Mouse (Mus musculus) neural tube, embryonic 15.5 days (tissue): ENCODE data around the gene Bud31. TPM values are rescaled to one million over a fixed set of nuclear protein-coding genes. Genes with fewer than 3 reads are reported as not detected.
"Not testable (repeated sequence)": the region's sequence is repeated elsewhere in the genome, so short reads cannot be mapped to it uniquely, and the experiment has no call there.

Experiments used
- ATAC-seq: fragments of 200-750 bp; cut with Nextera tagmentation; 2 replicates; pipeline ENCODE4 v1.8.0; 2017; ENCODE audit warnings: mild to moderate bottlenecking, moderate TSS enrichment, moderate library complexity; ENCODE audit not compliant: low FRiP score
- H3K27ac ChIP-seq: fragments of 300-500 bp; sonication (generic); replicated peaks from 2 replicates; pipeline ENCODE4 v1.5.1; 2015; ENCODE audit warnings: mild to moderate bottlenecking, inconsistent platforms
- H3K27me3 ChIP-seq: fragments of 300-500 bp; sonication (generic); replicated peaks from 2 replicates; pipeline ENCODE4 v1.6.1; 2015; ENCODE audit warnings: inconsistent platforms
- H3K36me3 ChIP-seq: fragments of 300-500 bp; sonication (generic); 2 replicates; pipeline ENCODE4 v1.6.1; 2015; ENCODE audit warnings: inconsistent platforms
- H3K4me1 ChIP-seq: fragments of 300-500 bp; sonication (generic); 2 replicates; pipeline ENCODE4 v1.6.1; 2015; ENCODE audit warnings: inconsistent platforms
- H3K4me2 ChIP-seq: fragments of 300-500 bp; sonication (generic); 2 replicates; pipeline ENCODE4 v1.6.1; 2015; ENCODE audit warnings: inconsistent platforms, mild to moderate bottlenecking, moderate library complexity
- H3K4me3 ChIP-seq: fragments of 300-500 bp; sonication (generic); replicated peaks from 2 replicates; pipeline ENCODE4 v1.5.1; 2015; ENCODE audit warnings: mild to moderate bottlenecking, inconsistent platforms
- H3K9ac ChIP-seq: fragments of 300-500 bp; sonication (generic); replicated peaks from 2 replicates; pipeline ENCODE4 v1.6.1; 2015; ENCODE audit warnings: mild to moderate bottlenecking, inconsistent platforms
- H3K9me3 ChIP-seq: fragments of 300-500 bp; sonication (generic); replicated peaks from 2 replicates; pipeline ENCODE4 v1.6.1; 2016; ENCODE audit warnings: inconsistent platforms
- WGBS: fragments of 180-500 bp; shearing (Covaris S2); methylation state at CpG from one replicate; pipeline ENCODE4 v1.1.7; 2015; ENCODE audit warnings: mixed read lengths; 5-methylcytosine and 5-hydroxymethylcytosine counted together
- polyA plus RNA-seq: library from polyadenylated mRNA; unstranded; fragments of >200 nt; fragmentation: Nextera tagmentation; extraction: Ambion mirVana; gene quantifications from 2 replicates; pipeline ENCODE4 v1.2.1, GENCODE M21; 2015

Bud31 gene
- polyA plus RNA-seq, 1 experiment from 2014 or later = 184 TPM

- Histone ChIP-seq H3K4me2 (no peak overlapping the region), H3K27me3 (no peaks in the 10 kb centered on the region), H3K27ac (no peak overlapping the region), H3K4me1 (no peaks in the 10 kb centered on the region), H3K9ac (no peak overlapping the region), H3K4me3 (no peak overlapping the region), H3K9me3 (no peaks in the 10 kb centered on the region), H3K36me3 (peaks cover 86% of the 10 kb centered on the region)
- 95% methylated on average over 4 of the region's 4 CpGs for WGBS
- no peak for ATAC-seq
These were observed 11.0 kb upstream of the Bud31 start for GRCm38 (mm10) chr5:145129124-145129523.

GRCm38 (mm10) chr5:145129773-145130172 lies 10.4 kb upstream of the Bud31 start:
- H3K4me2 ChIP-seq, H3K27ac ChIP-seq, ATAC-seq, H3K9me3 ChIP-seq, H3K9ac ChIP-seq, H3K4me3 ChIP-seq, H3K4me1 ChIP-seq, H3K27me3 ChIP-seq: not testable (repeated sequence)
- WGBS = 96% methylated on average over 6 of the region's 6 CpGs
- H3K36me3 ChIP-seq = peaks cover 86% of the 10 kb centered on the region

GRCm38 (mm10) chr5:145130191-145130590 lies 10.0 kb upstream of the Bud31 start:
- Histone ChIP-seq H3K27me3 (no peaks in the 10 kb centered on the region), H3K4me1 (no peaks in the 10 kb centered on the region), H3K9me3 (no peaks in the 10 kb centered on the region), H3K4me2 (no peak overlapping the region), H3K9ac (no peak overlapping the region), H3K4me3 (no peak overlapping the region), H3K36me3 (peaks cover 86% of the 10 kb centered on the region), H3K27ac (no peak overlapping the region)
- 89% methylated on average over 11 of the region's 11 CpGs for WGBS
- ATAC-seq = no peak

DNA sequence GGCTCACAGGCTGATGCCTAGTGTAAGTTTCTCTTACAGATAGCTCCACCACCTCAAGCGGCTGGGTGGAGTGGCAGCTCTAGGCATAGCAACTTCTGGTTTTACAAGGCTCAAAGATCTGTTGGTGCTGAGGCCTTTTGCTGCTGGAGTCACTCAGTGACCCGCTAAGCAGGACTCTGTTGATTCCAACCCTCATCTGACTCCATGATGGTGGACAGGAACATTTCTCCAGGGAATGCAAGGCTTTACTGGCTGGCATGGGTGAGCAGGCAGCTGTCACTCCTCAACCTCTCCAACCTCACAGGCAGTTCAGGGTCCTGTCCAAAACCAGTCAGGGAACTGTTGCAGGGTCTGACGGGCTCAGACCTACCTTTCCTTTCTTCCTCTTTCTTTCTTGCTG lies 9.2 kb upstream of the Bud31 start:
- H3K9ac ChIP-seq = no peak overlapping the region

DNA sequence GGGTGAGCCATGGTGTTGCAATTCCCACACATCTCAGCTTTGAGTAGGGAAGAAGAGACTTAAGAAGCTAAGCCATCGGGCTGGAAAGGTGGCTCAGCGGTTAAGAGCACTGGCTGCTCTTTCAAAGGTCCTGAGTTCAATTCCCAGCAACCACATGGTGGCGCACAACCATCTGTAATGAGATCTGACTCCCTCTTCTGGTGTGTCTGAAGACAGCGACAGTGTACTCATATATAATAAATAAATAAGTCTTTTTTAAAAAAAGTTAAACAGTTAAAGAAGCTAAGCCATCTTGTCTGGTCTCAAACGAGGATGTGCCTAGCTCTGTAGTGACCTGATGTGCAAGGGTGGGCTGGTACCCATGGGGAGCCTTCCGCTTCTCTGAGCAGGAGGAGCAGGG lies 6.9 kb upstream of the Bud31 start:
- 90% methylated on average over 6 of the region's 6 CpGs for WGBS
- H3K4me2 ChIP-seq, H3K9me3 ChIP-seq, H3K27me3 ChIP-seq, H3K4me3 ChIP-seq, H3K9ac ChIP-seq, ATAC-seq, H3K27ac ChIP-seq: not testable (repeated sequence)
- H3K4me1 ChIP-seq = peaks cover 14% of the 10 kb centered on the region
- peaks cover 79% of the 10 kb centered on the region for H3K36me3 ChIP-seq

More for the DNA sequence above, 9.2 kb upstream of the Bud31 start:
- H3K27me3 ChIP-seq = no peaks in the 10 kb centered on the region
- H3K9me3 ChIP-seq = no peaks in the 10 kb centered on the region
- no peak overlapping the region for H3K4me3 ChIP-seq
- no peak overlapping the region for H3K27ac ChIP-seq
- WGBS = 92% methylated on average over 3 of the region's 3 CpGs
- ATAC-seq = no peak
- H3K36me3 ChIP-seq = peaks cover 88% of the 10 kb centered on the region
- no peaks in the 10 kb centered on the region for H3K4me1 ChIP-seq
- H3K4me2 ChIP-seq = no peak overlapping the region

DNA sequence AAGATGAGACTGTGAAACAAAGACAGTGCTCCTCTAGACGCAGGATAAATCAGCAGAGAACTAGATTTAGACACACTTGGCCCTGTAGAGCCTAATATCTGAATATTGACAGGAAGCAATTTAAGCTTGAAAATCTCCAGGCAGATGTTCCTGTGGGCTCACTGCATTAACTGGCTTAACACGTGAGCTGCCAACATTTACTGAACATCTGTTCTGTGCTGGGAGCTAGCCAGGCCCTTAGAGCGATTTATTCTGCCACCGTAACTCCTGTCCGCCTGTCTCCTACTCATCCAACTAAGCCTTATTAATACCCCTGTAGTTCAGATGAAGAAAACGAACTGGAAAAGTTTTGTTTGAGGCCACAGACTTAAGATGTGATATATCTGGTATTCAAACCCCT lies 1.3 kb upstream of the Bud31 start:
- peaks cover 52% of the 10 kb centered on the region for H3K36me3 ChIP-seq
- H3K27me3 ChIP-seq = no peaks in the 10 kb centered on the region
- H3K4me1 ChIP-seq = peaks cover 40% of the 10 kb centered on the region
- 18% methylated on average over 6 of the region's 6 CpGs for WGBS
- H3K4me3 ChIP-seq = peak overlapping the region; percentile 99
- H3K27ac ChIP-seq = peak overlapping the region; percentile 99; the same call in 1 of the 2 replicates
- peak overlapping the region; percentile 81 for H3K4me2 ChIP-seq
- H3K9me3 ChIP-seq = no peaks in the 10 kb centered on the region
- H3K9ac ChIP-seq = peak overlapping the region; percentile 94
- ATAC-seq = no peak

DNA sequence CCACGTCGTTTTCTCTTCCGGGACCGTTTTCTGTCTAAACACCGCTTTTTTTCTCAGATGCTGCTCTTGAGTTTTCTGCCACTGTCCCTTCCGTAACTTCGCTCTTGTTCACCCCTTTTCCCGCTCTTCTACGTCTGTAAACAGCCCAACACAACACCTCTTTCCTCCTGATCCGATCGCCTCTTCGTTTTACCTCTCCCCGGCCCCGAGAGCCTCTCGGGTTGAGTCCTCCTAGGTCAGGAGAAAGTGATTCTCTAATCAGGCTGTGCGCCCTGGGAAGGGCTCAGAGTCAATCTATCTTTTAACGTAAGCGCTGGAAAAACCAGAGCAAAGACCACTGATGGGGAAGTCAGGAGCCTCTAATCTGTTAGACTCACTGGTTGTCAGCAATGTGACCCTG lies 449 bp downstream of the Bud31 start:
- H3K4me2 ChIP-seq = peak overlapping the region; percentile 81
- H3K27me3 ChIP-seq = no peaks in the 10 kb centered on the region
- peaks cover 40% of the 10 kb centered on the region for H3K4me1 ChIP-seq
- peak overlapping the region; percentile 99 for H3K27ac ChIP-seq
- no peak for ATAC-seq
- peak overlapping the region; percentile 94 for H3K9ac ChIP-seq
- WGBS = under 1% methylated on average over 18 of the region's 18 CpGs
- peak overlapping the region; percentile 99 for H3K4me3 ChIP-seq
- H3K36me3 ChIP-seq = peaks cover 52% of the 10 kb centered on the region
- no peaks in the 10 kb centered on the region for H3K9me3 ChIP-seq

DNA sequence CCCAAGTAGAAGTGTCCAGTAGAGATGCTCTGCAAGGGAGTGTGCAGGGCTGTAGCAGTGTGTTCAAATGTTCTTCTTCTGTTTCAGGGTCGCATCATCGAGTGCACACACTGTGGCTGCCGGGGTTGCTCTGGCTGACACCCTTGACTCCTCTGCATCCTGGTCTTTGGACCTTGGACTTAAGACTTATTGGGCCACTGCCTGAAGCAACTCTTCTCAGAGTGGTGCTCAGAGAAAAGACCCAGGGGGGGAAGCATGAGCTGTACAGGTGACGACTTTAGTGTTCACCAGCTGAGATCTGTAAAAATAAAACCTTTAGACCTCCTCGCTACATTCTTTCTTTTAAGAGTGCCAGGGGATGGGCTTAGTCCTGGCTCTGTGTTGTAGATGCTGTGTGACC lies 7.6 kb downstream of the Bud31 start:
- no peaks in the 10 kb centered on the region for H3K4me1 ChIP-seq
- no peaks in the 10 kb centered on the region for H3K9me3 ChIP-seq
- H3K36me3 ChIP-seq = peaks cover 98% of the 10 kb centered on the region
- no peak overlapping the region for H3K4me3 ChIP-seq
- no peaks in the 10 kb centered on the region for H3K27me3 ChIP-seq
- no peak for ATAC-seq
- no peak overlapping the region for H3K9ac ChIP-seq
- WGBS = 88% methylated on average over 5 of the region's 5 CpGs
- no peak overlapping the region for H3K4me2 ChIP-seq
- no peak overlapping the region for H3K27ac ChIP-seq

- Histone ChIP-seq H3K27me3 (no peaks in the 10 kb centered on the region), H3K4me1 (no peaks in the 10 kb centered on the region), H3K4me2 (no peak overlapping the region), H3K36me3 (peaks cover 98% of the 10 kb centered on the region), H3K9me3 (no peaks in the 10 kb centered on the region), H3K27ac (no peak overlapping the region), H3K9ac (no peak overlapping the region), H3K4me3 (no peak overlapping the region)
- 93% methylated on average over 6 of the region's 6 CpGs for WGBS
- no peak for ATAC-seq
These were observed 9.1 kb downstream of the Bud31 start for GRCm38 (mm10) chr5:145149294-145149693.

GRCm38 (mm10) chr5:145152690-145153089 lies 12.5 kb downstream of the Bud31 start:
- Histone ChIP-seq H3K9ac (no peak overlapping the region), H3K27ac (no peak overlapping the region), H3K9me3 (no peaks in the 10 kb centered on the region), H3K4me1 (no peaks in the 10 kb centered on the region), H3K27me3 (no peaks in the 10 kb centered on the region), H3K36me3 (peaks cover 88% of the 10 kb centered on the region), H3K4me2 (no peak overlapping the region), H3K4me3 (no peak overlapping the region)
- WGBS = 96% methylated on average over 5 of the region's 5 CpGs
- ATAC-seq = no peak

DNA sequence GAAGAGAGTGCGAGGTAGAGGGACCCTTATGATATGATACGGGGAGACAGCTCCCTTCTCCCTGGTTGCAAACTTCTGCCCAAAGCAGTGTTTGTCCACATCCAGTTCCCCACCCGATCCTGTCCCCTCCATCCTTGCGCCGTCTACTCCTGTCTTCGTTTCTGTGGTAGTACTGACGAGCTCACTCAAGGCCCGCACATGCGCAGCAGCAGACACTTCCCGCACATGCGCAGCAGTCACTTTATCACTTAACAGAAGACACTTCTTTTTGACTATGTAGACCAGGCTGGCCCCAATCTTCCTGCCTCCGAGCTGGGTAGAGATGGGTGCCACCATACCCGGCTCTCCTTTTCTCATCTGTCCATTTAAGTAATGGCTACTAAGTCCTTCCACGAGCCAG lies 21.2 kb downstream of the Bud31 start:
- no peak for ATAC-seq
- Histone ChIP-seq H3K36me3 (peaks cover 74% of the 10 kb centered on the region), H3K9me3 (no peaks in the 10 kb centered on the region), H3K27me3 (no peaks in the 10 kb centered on the region), H3K9ac (no peak overlapping the region), H3K27ac (no peak overlapping the region), H3K4me3 (no peak overlapping the region), H3K4me2 (no peak overlapping the region), H3K4me1 (peaks cover 25% of the 10 kb centered on the region)
- WGBS = 95% methylated on average over 14 of the region's 14 CpGs

- 69% methylated on average over 3 of the region's 3 CpGs for WGBS
- H3K4me3 ChIP-seq = no peak overlapping the region
These were observed 24.5 kb downstream of the Bud31 start for GRCm38 (mm10) chr5:145164710-145165109.

GRCm38 (mm10) chr5:145165184-145165583 lies 25.0 kb downstream of the Bud31 start:
- no peaks in the 10 kb centered on the region for H3K9me3 ChIP-seq
- WGBS = 91% methylated on average over 15 of the region's 15 CpGs
- no peak overlapping the region for H3K27ac ChIP-seq
- H3K27me3 ChIP-seq = no peaks in the 10 kb centered on the region
- H3K36me3 ChIP-seq = peaks cover 47% of the 10 kb centered on the region
- no peak overlapping the region for H3K4me2 ChIP-seq
- ATAC-seq = no peak
- H3K4me3 ChIP-seq = no peak overlapping the region
- no peak overlapping the region for H3K9ac ChIP-seq
- peaks cover 45% of the 10 kb centered on the region for H3K4me1 ChIP-seq

More at GRCm38 (mm10) chr5:145164710-145165109, 24.5 kb downstream of the Bud31 start:
- H3K27me3 ChIP-seq = no peaks in the 10 kb centered on the region
- ATAC-seq = no peak
- H3K27ac ChIP-seq = no peak overlapping the region
- H3K9me3 ChIP-seq = no peaks in the 10 kb centered on the region
- H3K4me1 ChIP-seq = peaks cover 45% of the 10 kb centered on the region
- peaks cover 49% of the 10 kb centered on the region for H3K36me3 ChIP-seq
- H3K9ac ChIP-seq = no peak overlapping the region
- no peak overlapping the region for H3K4me2 ChIP-seq
